Mouse (Mus musculus) limb, embryonic 10.5 days (tissue): ENCODE data around the gene Socs1. TPM values are rescaled to one million over a fixed set of nuclear protein-coding genes. Genes with fewer than 3 reads are reported as not detected.

ENCODE experiments used
- DNase-seq: peaks from one replicate; pipeline ENCODE4 v3.0.0-alpha.2; 2017; ENCODE audit warnings: low spot score
- H3K27ac ChIP-seq: fragments of 300-500 bp; sonication (generic); 2 replicates; pipeline ENCODE4 v1.5.1; 2016; ENCODE audit warnings: mild to moderate bottlenecking
- H3K27me3 ChIP-seq: fragments of 300-500 bp; sonication (generic); 2 replicates; pipeline ENCODE4 v1.6.1; 2016; ENCODE audit warnings: low read depth, mild to moderate bottlenecking; ENCODE audit not compliant: poor library complexity, severe bottlenecking
- H3K36me3 ChIP-seq: fragments of 300-500 bp; sonication (generic); 2 replicates; pipeline ENCODE4 v1.6.1; 2016; ENCODE audit warnings: mild to moderate bottlenecking, moderate library complexity
- H3K4me1 ChIP-seq: fragments of 300-500 bp; sonication (generic); 2 replicates; pipeline ENCODE4 v1.6.1; 2016
- H3K4me3 ChIP-seq: fragments of 300-500 bp; sonication (generic); 2 replicates; pipeline ENCODE4 v1.5.1; 2016; ENCODE audit warnings: mild to moderate bottlenecking, moderate library complexity
- H3K9me3 ChIP-seq: fragments of 300-500 bp; sonication (generic); replicated peaks from 2 replicates; pipeline ENCODE4 v1.6.1; 2016; ENCODE audit warnings: mild to moderate bottlenecking
- whole genome bisulfite sequencing: fragments of 180-500 bp; shearing (Covaris S2); methylation state at CpG from one replicate; pipeline ENCODE4 v1.1.7; 2016; 5-methylcytosine and 5-hydroxymethylcytosine counted together
- polyA plus RNA-seq: library from polyadenylated mRNA; unstranded; fragments of >200 nt; fragmentation: Nextera tagmentation; extraction: Ambion mirVana; gene quantifications from 2 replicates; pipeline ENCODE4 v1.2.1, GENCODE M21; 2016

Gene Socs1
- polyA plus RNA-seq, 1 experiment from 2014 or later = 4.6 TPM

- no peak for DNase-seq
- 88% methylated on average over 2 of the region's 2 CpGs for WGBS
- no peaks in the 10 kb centered on the region for H3K36me3 ChIP-seq
These were observed 44.3 kb downstream of the Socs1 start for GRCm38 (mm10) chr16:10741082-10741481.

GRCm38 (mm10) chr16:10739854-10740398 lies 45.4 kb downstream of the Socs1 start:
- Histone ChIP-seq H3K9me3 (no peaks in the 10 kb centered on the region), H3K4me3 (no peak overlapping the region), H3K4me1 (peaks cover 47% of the 10 kb centered on the region), H3K36me3 (no peaks in the 10 kb centered on the region), H3K27me3 (no peaks in the 10 kb centered on the region), H3K27ac (peak overlapping the region; percentile 12; the same call in 1 of the 2 replicates)
- WGBS = 69% methylated on average over 9 of the region's 9 CpGs
- no peak for DNase-seq

More at GRCm38 (mm10) chr16:10741082-10741481, 44.3 kb downstream of the Socs1 start:
- Histone ChIP-seq H3K4me1 (peaks cover 53% of the 10 kb centered on the region), H3K4me3 (no peak overlapping the region), H3K9me3 (no peaks in the 10 kb centered on the region), H3K27me3 (no peaks in the 10 kb centered on the region), H3K27ac (no peak overlapping the region)

- H3K9me3 ChIP-seq = no peaks in the 10 kb centered on the region
- peaks cover 36% of the 10 kb centered on the region for H3K4me1 ChIP-seq
- DNase-seq = no peak
- H3K4me3 ChIP-seq = no peak overlapping the region
- H3K27me3 ChIP-seq = no peaks in the 10 kb centered on the region
- H3K27ac ChIP-seq = 0 out of 2 replicates have a peak overlapping the region, but pooled peaks have one; percentile 67
- no peaks in the 10 kb centered on the region for H3K36me3 ChIP-seq
- WGBS = 93% methylated on average over 3 of the region's 3 CpGs
These were observed 46.5 kb downstream of the Socs1 start for GRCm38 (mm10) chr16:10738866-10739265.

- Histone ChIP-seq H3K27me3 (no peaks in the 10 kb centered on the region), H3K9me3 (no peaks in the 10 kb centered on the region), H3K4me3 (no peak overlapping the region), H3K27ac (peak overlapping the region; percentile 67), H3K36me3 (no peaks in the 10 kb centered on the region), H3K4me1 (peaks cover 25% of the 10 kb centered on the region)
- DNase-seq = no peak
- WGBS = 33% methylated on average over 2 of the region's 2 CpGs
These were observed 47.8 kb downstream of the Socs1 start for GRCm38 (mm10) chr16:10737571-10737970.

GRCm38 (mm10) chr16:10736364-10736763 lies 49.0 kb downstream of the Socs1 start:
- 77% methylated on average over 10 of the region's 10 CpGs for WGBS
- DNase-seq = no peak
- no peaks in the 10 kb centered on the region for H3K27me3 ChIP-seq
- H3K4me1 ChIP-seq = peaks cover 33% of the 10 kb centered on the region
- H3K4me3 ChIP-seq = no peak overlapping the region
- H3K27ac ChIP-seq = no peak overlapping the region
- H3K36me3 ChIP-seq = no peaks in the 10 kb centered on the region
- H3K9me3 ChIP-seq = no peaks in the 10 kb centered on the region

- Histone ChIP-seq H3K9me3 (no peaks in the 10 kb centered on the region), H3K36me3 (no peaks in the 10 kb centered on the region), H3K4me1 (peaks cover 33% of the 10 kb centered on the region), H3K27me3 (no peaks in the 10 kb centered on the region), H3K27ac (no peak overlapping the region), H3K4me3 (no peak overlapping the region)
- DNase-seq = no peak
- 93% methylated on average over 2 of the region's 2 CpGs for WGBS
These were observed 49.6 kb downstream of the Socs1 start for GRCm38 (mm10) chr16:10735781-10736180.

GRCm38 (mm10) chr16:10732421-10732820 lies 52.9 kb downstream of the Socs1 start:
- no peak overlapping the region for H3K4me3 ChIP-seq
- H3K36me3 ChIP-seq = no peaks in the 10 kb centered on the region
- 85% methylated on average over 5 of the region's 5 CpGs for whole genome bisulfite sequencing

More at GRCm38 (mm10) chr16:10732421-10732820, 52.9 kb downstream of the Socs1 start:
- H3K4me1 ChIP-seq = peaks cover 21% of the 10 kb centered on the region
- no peak for DNase-seq
- no peak overlapping the region for H3K27ac ChIP-seq
- H3K9me3 ChIP-seq = no peaks in the 10 kb centered on the region
- no peaks in the 10 kb centered on the region for H3K27me3 ChIP-seq

Other genes starting within 250 kb of the Socs1 start
- gene Dexi, start 242.5 kb downstream of the Socs1 start, polyA plus RNA-seq = 17.4 and 20.5 TPM in 2 replicates
- gene Clec16a, start 240.2 kb downstream of the Socs1 start, polyA plus RNA-seq = 26.8 and 27.0 TPM in 2 replicates
- not detected in 2 replicates for gene Tnp2, start 3.1 kb upstream of the Socs1 start, polyA plus RNA-seq
- gene Prm3, start 5.4 kb upstream of the Socs1 start, polyA plus RNA-seq = not detected in 2 replicates
- not detected in 2 replicates for gene Prm2, start 10.6 kb upstream of the Socs1 start, polyA plus RNA-seq
- not detected in 2 replicates for gene Prm1, start 20.3 kb upstream of the Socs1 start, polyA plus RNA-seq
- gene Gm11172, start 27.4 kb upstream of the Socs1 start, polyA plus RNA-seq = not detected in 2 replicates
- gene Rmi2, start 49.5 kb upstream of the Socs1 start, polyA plus RNA-seq = 4.2 and 4.8 TPM in 2 replicates